Mouse (Mus musculus): ENCODE measurements around the gene Pcolce2. TPM values are rescaled to one million over a fixed set of nuclear protein-coding genes. Genes with fewer than 3 reads are reported as not detected.
"Not testable (repeated sequence)": the region's sequence is repeated elsewhere in the genome, so short reads cannot be mapped to it uniquely, and the experiment has no call there.

The Pcolce2 gene
- polyA plus RNA-seq, 1 experiment: 1.00 TPM

DNA sequence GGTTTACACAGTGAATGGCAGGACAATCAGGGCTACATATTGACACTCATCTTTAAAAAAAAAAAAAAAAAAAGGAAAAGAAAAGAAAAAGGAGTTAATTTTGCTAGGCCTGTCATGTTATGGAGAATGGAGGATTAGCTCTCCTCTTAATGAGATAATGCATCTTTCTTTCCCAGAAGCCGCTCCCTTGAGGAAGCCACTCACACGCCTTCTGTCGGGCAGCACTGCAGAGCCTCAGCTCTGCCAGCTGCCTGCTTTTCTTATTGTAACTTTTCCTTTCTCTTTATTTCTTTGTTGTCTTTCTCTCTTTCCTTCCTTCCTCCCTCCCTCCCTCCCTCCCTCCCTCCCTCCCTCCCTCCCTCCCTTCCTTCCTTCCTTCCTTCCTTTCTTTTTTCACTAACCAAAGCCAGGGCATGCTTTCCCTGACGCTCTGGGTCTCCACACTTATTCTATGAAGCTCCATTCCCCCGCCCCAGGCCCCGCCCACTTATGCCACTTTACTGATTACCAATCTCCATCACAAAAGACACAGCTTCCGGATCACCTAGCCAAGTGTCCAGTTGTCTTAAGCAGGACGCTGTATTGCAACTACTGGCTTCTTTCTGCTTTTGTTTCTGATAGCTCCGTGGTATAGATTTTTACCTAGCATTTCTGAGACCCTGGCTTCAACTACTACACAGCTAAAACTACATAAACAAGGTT, 23.8 kb upstream of the Pcolce2 start:
- no peak for TF ChIP-seq CTCF (IDR thresholded peaks at IDR 0.05; ENCODE audit: borderline replicate concordance, extremely low read depth, insufficient read depth, insufficient read length)
- no peak for TF ChIP-seq POLR2A (IDR thresholded peaks at IDR 0.05; ENCODE audit: borderline replicate concordance, extremely low read depth, insufficient read depth, insufficient read length, poor library complexity, severe bottlenecking)
- DNase-seq (ENCODE audit: low read depth): peak; percentile 62

DNA sequence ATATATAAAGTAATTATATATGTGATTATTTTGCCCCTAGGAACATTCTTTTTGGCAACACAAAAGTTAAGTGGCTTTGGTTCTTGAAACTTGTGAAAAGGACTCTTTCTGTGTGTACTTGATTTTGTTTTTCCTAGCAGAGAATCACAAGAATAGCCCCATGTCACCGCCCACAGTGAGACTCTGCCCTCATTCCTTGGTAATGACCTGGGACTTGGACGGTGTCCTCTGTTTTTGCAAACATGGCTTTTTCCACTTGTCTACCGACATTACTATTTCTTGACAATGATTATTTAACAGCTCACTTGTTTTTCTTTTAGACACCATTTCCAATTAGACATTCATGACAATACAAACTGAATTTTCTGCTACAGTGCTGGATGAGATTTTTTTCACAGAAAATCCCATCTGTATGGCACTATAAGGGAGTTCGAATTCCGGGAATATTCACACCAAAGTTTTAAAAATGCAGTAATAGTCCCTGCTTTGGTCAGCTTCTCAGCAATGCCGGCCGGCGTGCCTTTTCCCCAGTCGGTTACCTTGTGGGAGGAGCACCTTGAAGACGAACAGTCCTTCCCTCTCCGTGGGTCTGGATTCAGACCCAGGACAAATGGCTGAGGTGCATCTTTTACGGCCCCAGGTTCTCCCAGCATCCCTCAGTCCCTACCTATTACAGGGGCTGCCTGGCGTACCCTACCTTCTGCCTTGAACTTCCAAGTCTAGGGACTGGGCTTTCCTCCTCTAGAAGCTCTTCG, 22.4 kb upstream of the Pcolce2 start:
- no peak for DNase-seq (ENCODE audit: low read depth)
- no peak for TF ChIP-seq CTCF (IDR thresholded peaks at IDR 0.05; ENCODE audit: borderline replicate concordance, extremely low read depth, insufficient read depth, insufficient read length)

DNA sequence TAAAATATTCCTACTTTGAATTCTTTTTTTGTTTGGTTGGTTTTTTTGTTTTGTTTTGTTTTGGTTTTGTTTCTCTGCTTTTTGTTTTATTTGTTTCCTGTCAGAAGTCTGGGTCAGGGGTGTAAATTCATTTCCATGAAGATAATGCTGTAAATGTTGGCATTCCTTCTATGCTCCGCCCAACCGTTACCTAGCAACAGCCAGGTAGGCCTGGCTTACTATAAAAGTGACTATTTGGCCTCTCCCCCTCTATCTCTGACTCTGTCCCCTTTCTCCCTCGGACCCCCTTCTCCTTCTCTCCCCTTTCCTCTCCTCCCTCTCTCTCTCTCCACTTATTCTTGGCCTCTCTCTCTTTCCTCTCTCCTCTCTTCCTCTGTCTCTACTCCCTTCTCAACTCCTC, 21.4 kb upstream of the Pcolce2 start:
- TF ChIP-seq CTCF (IDR thresholded peaks at IDR 0.05; ENCODE audit: borderline replicate concordance, extremely low read depth, insufficient read depth, insufficient read length) (no peak), POLR2A (IDR thresholded peaks at IDR 0.05; ENCODE audit: borderline replicate concordance, extremely low read depth, insufficient read depth, insufficient read length, poor library complexity, severe bottlenecking) (no peak)
- no peak for DNase-seq (ENCODE audit: low read depth)

DNA sequence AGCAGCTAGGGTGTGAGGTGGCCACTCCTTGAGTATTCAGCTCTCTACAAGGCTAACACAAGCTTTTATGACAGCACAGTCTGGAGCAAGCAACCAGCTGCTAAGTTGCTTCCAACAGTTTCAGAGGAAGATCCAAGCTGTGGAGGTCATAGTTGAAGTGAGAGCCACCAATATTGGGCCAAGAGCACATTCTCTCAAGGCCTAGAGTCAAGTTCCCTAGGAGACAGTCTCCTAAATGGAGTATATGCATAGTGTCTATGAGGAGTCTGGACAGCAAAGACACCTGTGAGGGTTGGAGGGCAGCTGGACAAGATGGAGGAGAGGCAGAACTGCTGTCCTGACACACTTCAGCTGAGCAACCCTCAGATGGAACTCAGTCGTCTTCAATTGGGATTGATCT, 18.8 kb upstream of the Pcolce2 start:
- TF ChIP-seq CTCF (IDR thresholded peaks at IDR 0.05; ENCODE audit: borderline replicate concordance, extremely low read depth, insufficient read depth, insufficient read length): no peak
- no peak for TF ChIP-seq POLR2A (IDR thresholded peaks at IDR 0.05; ENCODE audit: borderline replicate concordance, extremely low read depth, insufficient read depth, insufficient read length, poor library complexity, severe bottlenecking)
- no peak for DNase-seq (ENCODE audit: low read depth)

DNA sequence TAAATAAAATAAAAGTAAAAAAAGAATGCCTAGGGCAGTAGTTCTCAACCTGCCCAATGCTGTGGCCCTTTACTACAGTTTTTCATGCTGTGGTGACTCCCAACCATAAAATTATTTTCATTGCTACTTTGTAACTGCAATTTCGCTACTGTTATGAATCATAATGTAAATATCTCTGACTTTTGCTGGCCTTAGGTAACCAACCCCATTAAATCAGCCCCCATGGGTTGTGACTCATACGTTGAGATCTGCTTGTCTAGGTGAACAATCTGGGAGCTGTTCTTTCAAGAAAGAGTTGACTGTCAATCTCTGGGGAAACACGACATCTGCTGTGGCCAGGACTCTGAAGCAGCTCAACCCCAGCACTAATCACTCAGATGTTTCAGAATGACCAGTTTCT, 13.3 kb upstream of the Pcolce2 start:
- TF ChIP-seq CTCF (IDR thresholded peaks at IDR 0.05; ENCODE audit: borderline replicate concordance, extremely low read depth, insufficient read depth, insufficient read length) (no peak), POLR2A (IDR thresholded peaks at IDR 0.05; ENCODE audit: borderline replicate concordance, extremely low read depth, insufficient read depth, insufficient read length, poor library complexity, severe bottlenecking) (no peak)
- no peak for DNase-seq (ENCODE audit: low read depth)

DNA sequence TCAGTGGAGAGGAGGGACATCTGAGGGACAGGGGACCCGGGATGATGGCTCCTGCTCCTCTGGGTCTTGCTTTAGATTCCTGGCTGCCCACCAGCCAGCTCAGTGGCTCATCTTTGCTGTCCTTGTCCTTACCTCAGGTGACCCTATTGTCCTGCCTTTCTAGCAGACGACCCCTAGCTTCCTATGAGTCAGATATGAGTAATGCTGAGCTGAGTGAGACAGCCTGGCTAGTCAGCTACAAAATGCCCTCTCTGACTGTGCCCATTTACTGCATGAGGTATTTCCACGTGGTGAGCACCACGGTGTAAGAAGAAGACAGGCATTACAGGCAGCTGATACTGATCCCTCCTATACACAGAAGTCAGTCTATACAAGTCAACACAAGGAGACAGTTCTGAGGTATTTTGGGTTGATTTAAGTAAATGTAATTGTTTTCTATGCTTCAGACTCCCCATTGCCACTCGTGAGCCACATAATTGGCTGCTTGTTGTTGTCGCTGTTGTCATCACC, 8.9 kb upstream of the Pcolce2 start:
- DNase-seq (ENCODE audit: low read depth): no peak

DNA sequence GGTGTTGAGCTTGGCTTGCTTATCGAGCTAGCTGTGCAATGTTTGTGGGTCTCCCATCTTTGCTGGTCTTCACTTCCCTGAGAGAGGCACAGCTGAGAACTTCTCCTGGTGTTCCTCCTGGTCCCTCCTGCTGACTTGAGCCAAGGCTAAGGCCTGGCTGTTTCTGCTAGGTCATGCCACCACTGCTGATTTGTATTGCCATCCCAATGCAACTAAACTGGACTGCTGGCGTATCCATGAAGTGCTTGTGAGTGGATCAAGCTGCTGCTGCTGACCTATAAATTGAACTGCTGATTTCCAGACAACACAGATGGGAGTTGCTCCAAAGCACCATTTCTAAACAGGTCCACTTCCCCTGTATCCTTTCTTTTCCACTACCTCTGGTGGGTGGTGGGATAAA, 7.8 kb upstream of the Pcolce2 start:
- DNase-seq (ENCODE audit: low read depth): not testable (repeated sequence)

More for the DNA sequence above, 8.9 kb upstream of the Pcolce2 start:
- TF ChIP-seq POLR2A (IDR thresholded peaks at IDR 0.05; ENCODE audit: borderline replicate concordance, extremely low read depth, insufficient read depth, insufficient read length, poor library complexity, severe bottlenecking): no peak
- no peak for TF ChIP-seq CTCF (IDR thresholded peaks at IDR 0.05; ENCODE audit: borderline replicate concordance, extremely low read depth, insufficient read depth, insufficient read length)

DNA sequence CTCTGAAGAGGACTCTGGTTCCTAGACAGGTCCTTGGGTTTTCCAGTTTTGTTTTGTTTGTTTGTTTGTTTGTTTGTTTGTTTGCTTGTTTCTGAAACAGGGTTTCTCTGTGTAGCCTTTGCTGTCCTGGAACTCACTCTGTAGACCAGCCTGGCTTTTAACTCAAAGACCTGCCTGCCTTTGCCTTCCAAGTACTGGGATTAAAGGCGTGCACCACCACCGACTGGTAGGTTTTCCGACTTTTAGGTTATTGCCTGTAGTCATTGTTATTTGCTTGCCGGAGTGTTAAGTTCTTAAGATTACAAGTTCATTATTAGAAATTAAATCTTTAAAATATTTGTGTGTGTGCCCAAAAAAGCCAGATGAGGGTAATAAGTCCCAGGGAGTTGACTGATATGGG, 1.0 kb upstream of the Pcolce2 start:
- no peak for DNase-seq (ENCODE audit: low read depth)
- no peak for TF ChIP-seq CTCF (IDR thresholded peaks at IDR 0.05; ENCODE audit: borderline replicate concordance, extremely low read depth, insufficient read depth, insufficient read length)
- no peak for TF ChIP-seq POLR2A (IDR thresholded peaks at IDR 0.05; ENCODE audit: borderline replicate concordance, extremely low read depth, insufficient read depth, insufficient read length, poor library complexity, severe bottlenecking)

DNA sequence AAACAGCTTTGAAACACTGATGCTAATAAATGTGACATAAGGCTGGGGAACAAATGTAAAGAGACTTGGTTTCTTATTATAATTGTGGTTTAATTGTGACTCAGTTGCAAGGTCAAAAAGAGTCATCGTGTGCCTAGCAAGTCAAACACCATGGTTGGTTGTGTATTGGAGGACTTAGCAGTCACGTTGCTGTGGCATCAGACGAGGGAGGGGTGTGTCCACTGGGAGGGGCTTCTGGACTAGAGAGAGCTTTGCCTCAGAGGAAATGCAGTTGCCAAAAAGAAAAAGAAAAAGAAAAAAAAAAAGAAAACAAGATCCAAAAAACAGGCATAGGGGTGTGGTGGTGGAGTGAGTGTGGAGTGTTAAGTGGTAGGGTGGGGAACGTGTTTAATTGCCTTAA, 2.5 kb downstream of the Pcolce2 start:
- TF ChIP-seq POLR2A (IDR thresholded peaks at IDR 0.05; ENCODE audit: borderline replicate concordance, extremely low read depth, insufficient read depth, insufficient read length, poor library complexity, severe bottlenecking) (no peak), CTCF (IDR thresholded peaks at IDR 0.05; ENCODE audit: borderline replicate concordance, extremely low read depth, insufficient read depth, insufficient read length) (no peak)

DNA sequence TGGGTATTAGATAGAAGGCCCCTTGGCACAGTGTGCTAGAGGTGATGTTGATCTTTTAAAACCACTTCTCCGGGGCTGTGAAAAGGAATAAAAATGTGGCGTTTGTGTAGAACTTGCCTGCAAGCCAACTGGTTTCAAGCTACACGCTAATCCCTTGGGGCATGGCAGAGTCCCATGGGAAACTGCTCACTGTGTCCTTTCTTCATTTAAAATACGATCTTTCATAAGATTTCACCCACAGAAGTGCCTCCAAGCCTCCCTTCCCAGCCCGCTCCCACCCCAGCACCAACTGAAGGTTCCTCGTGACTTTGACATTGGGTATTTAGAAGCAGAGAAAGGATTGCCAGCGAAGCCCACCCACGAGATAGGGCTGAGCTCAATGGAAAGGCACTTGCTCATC, 8.5 kb downstream of the Pcolce2 start:
- TF ChIP-seq POLR2A (IDR thresholded peaks at IDR 0.05; ENCODE audit: borderline replicate concordance, extremely low read depth, insufficient read depth, insufficient read length, poor library complexity, severe bottlenecking) (no peak), CTCF (IDR thresholded peaks at IDR 0.05; ENCODE audit: borderline replicate concordance, extremely low read depth, insufficient read depth, insufficient read length) (no peak)
- DNase-seq (ENCODE audit: low read depth): no peak

More for the DNA sequence above, 2.5 kb downstream of the Pcolce2 start:
- no peak for DNase-seq (ENCODE audit: low read depth)

DNA sequence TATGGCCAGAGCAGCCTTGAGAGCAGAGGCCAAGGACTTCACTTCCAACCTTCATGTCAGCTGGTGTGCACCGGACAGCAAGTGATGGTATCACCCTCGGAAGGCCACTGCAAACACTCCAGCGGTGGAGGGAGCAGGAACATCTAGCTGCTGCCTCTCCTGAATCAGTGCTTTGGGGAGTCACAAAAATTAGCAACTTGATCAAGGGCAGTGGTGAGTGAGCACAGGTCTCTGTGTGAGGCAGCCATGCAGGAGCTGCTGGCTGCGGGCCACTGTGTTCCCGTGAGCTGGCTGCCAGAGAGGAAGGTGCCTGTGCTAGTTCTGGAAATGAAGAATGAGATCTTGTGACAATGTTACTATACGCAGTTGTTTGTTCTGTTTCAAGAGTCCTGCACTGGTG, 16.0 kb downstream of the Pcolce2 start:
- no peak for DNase-seq (ENCODE audit: low read depth)
- no peak for TF ChIP-seq POLR2A (IDR thresholded peaks at IDR 0.05; ENCODE audit: borderline replicate concordance, extremely low read depth, insufficient read depth, insufficient read length, poor library complexity, severe bottlenecking)
- TF ChIP-seq CTCF (IDR thresholded peaks at IDR 0.05; ENCODE audit: borderline replicate concordance, extremely low read depth, insufficient read depth, insufficient read length): no peak

DNA sequence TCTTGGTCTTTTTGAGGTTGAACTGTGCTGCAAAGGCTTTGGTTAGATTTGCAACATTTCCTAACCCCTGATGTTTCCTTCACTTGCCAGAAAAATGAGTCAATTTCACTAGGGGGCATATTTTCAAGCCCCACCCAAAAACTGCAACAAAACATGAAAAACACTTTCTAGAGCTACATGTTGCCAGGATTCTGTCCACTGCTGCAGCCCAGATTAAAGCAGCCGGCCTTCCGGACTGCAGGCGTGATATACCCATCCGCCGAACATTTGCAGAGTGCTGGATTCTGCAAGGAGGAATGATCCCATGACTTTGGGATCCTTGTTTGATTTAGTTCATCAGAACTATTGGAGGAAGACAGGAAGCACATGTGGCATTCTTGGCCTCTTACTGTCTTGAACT, 17.0 kb downstream of the Pcolce2 start:
- TF ChIP-seq POLR2A (IDR thresholded peaks at IDR 0.05; ENCODE audit: borderline replicate concordance, extremely low read depth, insufficient read depth, insufficient read length, poor library complexity, severe bottlenecking): no peak
- TF ChIP-seq CTCF (IDR thresholded peaks at IDR 0.05; ENCODE audit: borderline replicate concordance, extremely low read depth, insufficient read depth, insufficient read length): no peak

More for the DNA sequence above, 17.0 kb downstream of the Pcolce2 start:
- DNase-seq (ENCODE audit: low read depth): no peak

All from brain, embryonic 14.5 days (tissue).